Mouse (Mus musculus): ENCODE results near the gene Hunk. TPM values are rescaled to one million over a fixed set of nuclear protein-coding genes. Genes with fewer than 3 reads are reported as not detected.

Gene Hunk
- polyA plus RNA-seq, 1 experiment from 2014 or later: 14.5 TPM

DNA sequence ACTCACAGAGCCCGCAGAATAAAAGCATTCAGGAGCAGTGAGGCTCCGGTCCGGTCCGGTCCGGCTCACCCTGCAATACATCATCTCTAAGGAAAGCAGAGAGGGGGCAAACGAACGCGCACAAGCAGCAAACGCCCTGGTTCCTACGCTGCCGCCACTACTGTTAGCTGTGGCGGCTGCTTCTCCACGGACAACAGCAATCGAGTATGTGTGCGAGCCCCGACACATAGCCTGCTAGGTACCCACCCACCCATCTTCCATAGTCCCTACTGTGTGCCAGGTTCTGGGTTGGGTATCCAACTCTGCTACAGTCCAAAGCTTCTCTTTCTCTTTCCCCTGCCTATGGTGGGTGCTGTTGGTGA lies 506 bp upstream of the Hunk start:
- WGBS: under 1% methylated on average over 16 of the region's 16 CpGs
- DNase-seq (ENCODE audit: low spot score): peak; percentile 35
- Histone ChIP-seq H3K4me1 (ENCODE audit: control insufficient read depth, insufficient read depth, low read length) (no peaks in the 10 kb centered on the region; the same call in 1 of the 2 replicates), H3K9me3 (replicated peaks; ENCODE audit: control insufficient read depth, low read length) (no peaks in the 10 kb centered on the region), H3K9ac (replicated peaks; ENCODE audit: low read length) (peak overlapping the region; percentile 99), H3K36me3 (replicated peaks; ENCODE audit: control insufficient read depth, insufficient read depth, low read depth, low read length) (no peaks in the 10 kb centered on the region; the same call in 1 of the 2 replicates), H3K4me2 (ENCODE audit: low read depth, low read length) (peak overlapping the region; percentile 75), H3K27me3 (ENCODE audit: control insufficient read depth, insufficient read depth, low read length) (no peaks in the 10 kb centered on the region), H3K4me3 (ENCODE audit: low read depth, low read length) (peak overlapping the region; percentile 97), H3K27ac (replicated peaks; ENCODE audit: low read depth, low read length) (peak overlapping the region; percentile 97)
- no peak for ATAC-seq (replicated peaks; ENCODE audit: insufficient number of reproducible peaks, low FRiP score, low TSS enrichment, low read depth)

DNA sequence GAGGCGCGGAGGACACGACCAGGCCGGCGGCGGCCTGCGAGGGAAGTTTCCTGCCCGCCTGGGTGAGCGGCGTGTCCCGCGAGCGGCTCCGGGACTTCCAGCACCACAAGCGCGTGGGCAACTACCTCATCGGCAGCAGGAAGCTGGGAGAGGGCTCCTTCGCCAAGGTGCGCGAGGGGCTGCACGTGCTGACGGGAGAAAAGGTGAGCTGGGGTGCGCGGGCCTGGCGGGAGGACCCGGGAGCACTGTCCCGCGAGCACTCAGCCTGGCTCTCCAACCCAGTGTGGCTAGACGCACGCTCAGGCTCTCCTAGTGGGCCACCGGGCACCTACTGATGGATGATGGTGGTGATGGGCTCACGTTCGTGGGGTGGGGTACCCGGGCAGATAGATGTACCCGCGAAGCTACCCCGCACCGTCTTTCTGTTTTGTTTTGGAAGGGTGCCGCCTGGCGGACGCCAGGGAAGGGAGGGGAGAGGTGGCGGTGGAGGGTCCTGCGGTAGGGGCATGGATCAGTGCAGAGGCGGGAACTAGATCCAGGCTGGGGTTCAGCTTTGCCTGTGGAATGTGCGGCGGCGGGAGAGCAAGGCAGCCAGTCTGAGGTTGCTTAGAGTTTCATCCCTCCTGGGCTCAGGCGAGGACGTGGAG lies 824 bp downstream of the Hunk start:
- ATAC-seq (replicated peaks; ENCODE audit: insufficient number of reproducible peaks, low FRiP score, low TSS enrichment, low read depth) (peak; percentile 80), DNase-seq (ENCODE audit: low spot score) (peak; percentile 81)
- Histone ChIP-seq H3K9ac (replicated peaks; ENCODE audit: low read length) (peak overlapping the region; percentile 99), H3K36me3 (replicated peaks; ENCODE audit: control insufficient read depth, insufficient read depth, low read depth, low read length) (peaks cover 10% of the 10 kb centered on the region), H3K9me3 (replicated peaks; ENCODE audit: control insufficient read depth, low read length) (no peaks in the 10 kb centered on the region), H3K4me1 (ENCODE audit: control insufficient read depth, insufficient read depth, low read length) (no peaks in the 10 kb centered on the region; the same call in 1 of the 2 replicates), H3K27me3 (ENCODE audit: control insufficient read depth, insufficient read depth, low read length) (no peaks in the 10 kb centered on the region), H3K4me2 (ENCODE audit: low read depth, low read length) (peak overlapping the region; percentile 75), H3K27ac (replicated peaks; ENCODE audit: low read depth, low read length) (peak overlapping the region; percentile 97), H3K4me3 (ENCODE audit: low read depth, low read length) (peak overlapping the region; percentile 97)
- under 1% methylated on average over 49 of the region's 49 CpGs for WGBS

DNA sequence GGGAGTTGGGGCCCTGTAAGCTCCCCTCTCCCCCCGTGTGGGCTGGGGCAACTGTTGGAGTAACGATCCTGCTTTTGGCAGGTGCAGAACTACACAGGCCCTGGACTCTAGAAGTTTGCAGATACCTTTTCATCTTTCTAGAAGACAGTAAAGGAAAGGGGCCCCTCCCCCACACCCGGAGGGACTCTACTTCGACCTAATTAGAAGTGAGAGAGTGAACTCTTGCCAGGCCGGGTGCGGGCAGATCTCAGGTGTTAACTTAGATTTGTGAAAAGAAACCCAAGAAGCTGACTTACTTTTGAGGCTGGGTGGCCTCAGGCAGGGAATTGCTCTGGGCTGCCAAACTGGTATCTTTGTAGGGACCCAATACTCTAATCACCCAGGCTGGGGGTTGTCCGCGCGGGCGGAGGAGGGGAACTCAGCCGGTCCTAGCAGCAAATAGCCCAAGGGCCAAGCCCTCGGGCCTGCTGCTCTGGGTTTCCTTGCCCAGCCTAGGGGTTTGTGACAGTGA lies 1.4 kb downstream of the Hunk start:
- peak; percentile 71 for DNase-seq (ENCODE audit: low spot score)
- ATAC-seq (replicated peaks; ENCODE audit: insufficient number of reproducible peaks, low FRiP score, low TSS enrichment, low read depth): no peak
- peak overlapping the region; percentile 97 for H3K4me3 ChIP-seq (ENCODE audit: low read depth, low read length)
- no peaks in the 10 kb centered on the region for H3K27me3 ChIP-seq (ENCODE audit: control insufficient read depth, insufficient read depth, low read length)
- no peaks in the 10 kb centered on the region for H3K9me3 ChIP-seq (replicated peaks; ENCODE audit: control insufficient read depth, low read length)
- H3K9ac ChIP-seq (replicated peaks; ENCODE audit: low read length): peak overlapping the region; percentile 99
- no peaks in the 10 kb centered on the region; the same call in 1 of the 2 replicates for H3K4me1 ChIP-seq (ENCODE audit: control insufficient read depth, insufficient read depth, low read length)
- peak overlapping the region; percentile 97 for H3K27ac ChIP-seq (replicated peaks; ENCODE audit: low read depth, low read length)
- under 1% methylated on average over 12 of the region's 12 CpGs for WGBS
- peaks cover 13% of the 10 kb centered on the region for H3K36me3 ChIP-seq (replicated peaks; ENCODE audit: control insufficient read depth, insufficient read depth, low read depth, low read length)
- peak overlapping the region; percentile 75 for H3K4me2 ChIP-seq (ENCODE audit: low read depth, low read length)

GRCm38 (mm10) chr16:90387961-90388360 lies 2.1 kb downstream of the Hunk start:
- H3K27ac ChIP-seq (replicated peaks; ENCODE audit: low read depth, low read length): no peak overlapping the region
- peak overlapping the region; percentile 75 for H3K4me2 ChIP-seq (ENCODE audit: low read depth, low read length)
- ATAC-seq (replicated peaks; ENCODE audit: insufficient number of reproducible peaks, low FRiP score, low TSS enrichment, low read depth) (no peak), DNase-seq (ENCODE audit: low spot score) (no peak)
- no peaks in the 10 kb centered on the region; the same call in 1 of the 2 replicates for H3K4me1 ChIP-seq (ENCODE audit: control insufficient read depth, insufficient read depth, low read length)
- peaks cover 15% of the 10 kb centered on the region for H3K36me3 ChIP-seq (replicated peaks; ENCODE audit: control insufficient read depth, insufficient read depth, low read depth, low read length)
- peak overlapping the region; percentile 10 for H3K9ac ChIP-seq (replicated peaks; ENCODE audit: low read length)
- H3K27me3 ChIP-seq (ENCODE audit: control insufficient read depth, insufficient read depth, low read length): no peaks in the 10 kb centered on the region
- peak overlapping the region; percentile 97 for H3K4me3 ChIP-seq (ENCODE audit: low read depth, low read length)
- H3K9me3 ChIP-seq (replicated peaks; ENCODE audit: control insufficient read depth, low read length): no peaks in the 10 kb centered on the region
- 44% methylated on average over 4 of the region's 4 CpGs for WGBS

- no peak for ATAC-seq (replicated peaks; ENCODE audit: insufficient number of reproducible peaks, low FRiP score, low TSS enrichment, low read depth)
- Histone ChIP-seq H3K27me3 (ENCODE audit: control insufficient read depth, insufficient read depth, low read length) (no peaks in the 10 kb centered on the region), H3K9ac (replicated peaks; ENCODE audit: low read length) (peak overlapping the region; percentile 6; the same call in 1 of the 2 replicates), H3K4me3 (ENCODE audit: low read depth, low read length) (peak overlapping the region; percentile 97; the same call in 1 of the 2 replicates), H3K4me1 (ENCODE audit: control insufficient read depth, insufficient read depth, low read length) (no peaks in the 10 kb centered on the region; the same call in 1 of the 2 replicates), H3K9me3 (replicated peaks; ENCODE audit: control insufficient read depth, low read length) (no peaks in the 10 kb centered on the region), H3K4me2 (ENCODE audit: low read depth, low read length) (peak overlapping the region; percentile 75; the same call in 1 of the 2 replicates), H3K27ac (replicated peaks; ENCODE audit: low read depth, low read length) (no peak overlapping the region), H3K36me3 (replicated peaks; ENCODE audit: control insufficient read depth, insufficient read depth, low read depth, low read length) (peaks cover 15% of the 10 kb centered on the region)
- no peak for DNase-seq (ENCODE audit: low spot score)
- 82% methylated on average over 15 of the region's 15 CpGs for WGBS
Measured at GRCm38 (mm10) chr16:90389103-90389750, 3.4 kb downstream of the Hunk start.

GRCm38 (mm10) chr16:90390731-90391130 lies 4.9 kb downstream of the Hunk start:
- Histone ChIP-seq H3K9ac (replicated peaks; ENCODE audit: low read length) (no peak overlapping the region), H3K4me2 (ENCODE audit: low read depth, low read length) (no peak overlapping the region), H3K4me1 (ENCODE audit: control insufficient read depth, insufficient read depth, low read length) (no peaks in the 10 kb centered on the region), H3K4me3 (ENCODE audit: low read depth, low read length) (no peak overlapping the region), H3K9me3 (replicated peaks; ENCODE audit: control insufficient read depth, low read length) (no peaks in the 10 kb centered on the region), H3K27ac (replicated peaks; ENCODE audit: low read depth, low read length) (no peak overlapping the region), H3K27me3 (ENCODE audit: control insufficient read depth, insufficient read depth, low read length) (no peaks in the 10 kb centered on the region), H3K36me3 (replicated peaks; ENCODE audit: control insufficient read depth, insufficient read depth, low read depth, low read length) (peaks cover 15% of the 10 kb centered on the region)
- WGBS: 94% methylated on average over 16 of the region's 16 CpGs
- no peak for ATAC-seq (replicated peaks; ENCODE audit: insufficient number of reproducible peaks, low FRiP score, low TSS enrichment, low read depth)
- DNase-seq (ENCODE audit: low spot score): no peak

DNA sequence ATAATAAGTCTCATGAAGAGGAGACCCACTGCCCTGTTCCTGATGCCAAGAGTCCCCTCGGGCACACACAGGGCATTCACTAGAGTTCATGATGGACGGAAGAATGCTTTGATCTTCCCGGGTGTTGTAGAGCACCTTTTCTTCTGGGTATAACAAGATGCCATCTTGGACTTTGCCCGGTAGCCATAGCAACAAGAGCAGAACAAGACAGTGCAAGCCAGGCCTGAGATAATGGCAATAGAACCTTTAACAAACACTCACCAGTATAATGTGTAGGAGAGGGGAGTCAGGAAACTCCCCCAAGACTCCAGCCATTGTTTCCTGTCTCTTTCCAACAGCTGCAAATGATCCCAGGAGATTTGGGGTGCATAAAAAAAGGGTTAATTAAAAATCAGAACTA lies 8.9 kb downstream of the Hunk start:
- Histone ChIP-seq H3K36me3 (replicated peaks; ENCODE audit: control insufficient read depth, insufficient read depth, low read depth, low read length) (peaks cover 15% of the 10 kb centered on the region), H3K4me1 (ENCODE audit: control insufficient read depth, insufficient read depth, low read length) (no peaks in the 10 kb centered on the region), H3K27ac (replicated peaks; ENCODE audit: low read depth, low read length) (no peak overlapping the region), H3K9me3 (replicated peaks; ENCODE audit: control insufficient read depth, low read length) (no peaks in the 10 kb centered on the region), H3K9ac (replicated peaks; ENCODE audit: low read length) (no peak overlapping the region), H3K4me2 (ENCODE audit: low read depth, low read length) (no peak overlapping the region), H3K27me3 (ENCODE audit: control insufficient read depth, insufficient read depth, low read length) (no peaks in the 10 kb centered on the region), H3K4me3 (ENCODE audit: low read depth, low read length) (no peak overlapping the region)
- ATAC-seq (replicated peaks; ENCODE audit: insufficient number of reproducible peaks, low FRiP score, low TSS enrichment, low read depth): no peak
- DNase-seq (ENCODE audit: low spot score): no peak
- WGBS: 80% methylated on average over 4 of the region's 4 CpGs
